Mouse (Mus musculus) limb, embryonic 14.5 days (tissue): ENCODE data around the gene Ttc32. TPM values are rescaled to one million over a fixed set of nuclear protein-coding genes. Genes with fewer than 3 reads are reported as not detected.
A peak's percentile ranks its signal among the peaks of the same experiment; 100 is the strongest.

Experiments
- ATAC-seq: fragments of 200-750 bp; cut with Nextera tagmentation; 2 replicates; pipeline ENCODE4 v1.8.0; 2017; ENCODE audit warnings: low read depth, moderate number of reproducible peaks, moderate TSS enrichment; ENCODE audit not compliant: low FRiP score
- DNase-seq: peaks from one replicate; pipeline ENCODE4 v3.0.0-alpha.2; 2015; ENCODE audit warnings: low spot score
- H3K27ac ChIP-seq: fragments of 300-500 bp; sonication (generic); replicated peaks from 2 replicates; pipeline ENCODE4 v1.5.1; 2014; ENCODE audit warnings: low read depth, mild to moderate bottlenecking, low read length, moderate library complexity, mixed read lengths
- H3K27me3 ChIP-seq: fragments of 300-500 bp; sonication (generic); 2 replicates; pipeline ENCODE4 v1.6.1; 2014; ENCODE audit warnings: low read length, mixed read lengths; ENCODE audit not compliant: control insufficient read depth, insufficient read depth
- H3K36me3 ChIP-seq: fragments of 300-500 bp; sonication (generic); 2 replicates; pipeline ENCODE4 v1.6.1; 2014; ENCODE audit warnings: mild to moderate bottlenecking, low read length, moderate library complexity, mixed read lengths; ENCODE audit not compliant: control insufficient read depth, insufficient read depth
- H3K4me1 ChIP-seq: fragments of 300-500 bp; sonication (generic); 2 replicates; pipeline ENCODE4 v1.6.1; 2014; ENCODE audit warnings: antibody characterized with exemption, low read length, mixed read lengths; ENCODE audit not compliant: control insufficient read depth, insufficient read depth
- H3K4me2 ChIP-seq: fragments of 300-500 bp; sonication (generic); replicated peaks from 2 replicates; pipeline ENCODE4 v1.6.1; 2014; ENCODE audit warnings: low read depth, mild to moderate bottlenecking, low read length, moderate library complexity; ENCODE audit not compliant: severe bottlenecking
- H3K4me3 ChIP-seq: fragments of 300-500 bp; sonication (generic); replicated peaks from 2 replicates; pipeline ENCODE4 v1.5.1; 2014; ENCODE audit warnings: low read length
- H3K9ac ChIP-seq: fragments of 300-500 bp; sonication (generic); 2 replicates; pipeline ENCODE4 v1.6.1; 2014; ENCODE audit warnings: mild to moderate bottlenecking, low read depth, low read length, moderate library complexity; ENCODE audit not compliant: severe bottlenecking
- H3K9me3 ChIP-seq: fragments of 300-500 bp; sonication (generic); 2 replicates; pipeline ENCODE4 v1.6.1; 2016; ENCODE audit warnings: low read length; ENCODE audit not compliant: control insufficient read depth
- POLR2A ChIP-seq: fragments of 200-500 bp; IDR thresholded peaks from 2 replicates; pipeline ENCODE4 v1.8.0; 2012; ENCODE audit warnings: inconsistent platforms, mild to moderate bottlenecking, moderate library complexity, borderline replicate concordance; ENCODE audit not compliant: insufficient read depth, insufficient read length; ENCODE audit errors: extremely low read depth
- WGBS: fragments of 180-500 bp; shearing (Covaris S2); extraction: QIAGEN DNeasy Blood & Tissue Kit; methylation state at CpG from one replicate; pipeline ENCODE4 v1.1.7; 2014; 5-methylcytosine and 5-hydroxymethylcytosine counted together
- polyA plus RNA-seq, 2 experiments: library from polyadenylated mRNA; depleted of rRNA in 1 of 2; stranded (reverse) in 1 of 2; unstranded in 1 of 2; fragments of >200 nt; fragmentation: Nextera tagmentation in 1 of 2; extraction: Ambion mirVana in 1 of 2; gene quantifications; 2 replicates each; pipeline versions ENCODE4 v1.2.1 to v1.2.3; 2012 to 2014

Ttc32 gene
- polyA plus RNA-seq, 2 experiments: 8.4 to 13.4 TPM

- H3K4me2 ChIP-seq: no peak overlapping the region
- ATAC-seq (no peak), DNase-seq (no peak)
- TF ChIP-seq POLR2A: no peak
- 93% methylated on average over 7 of the region's 7 CpGs for WGBS
- no peaks in the 10 kb centered on the region for H3K9me3 ChIP-seq
- no peak overlapping the region for H3K4me3 ChIP-seq
- H3K9ac ChIP-seq: no peak overlapping the region
- no peaks in the 10 kb centered on the region for H3K36me3 ChIP-seq
- H3K27ac ChIP-seq: no peak overlapping the region
- H3K4me1 ChIP-seq: peaks cover 16% of the 10 kb centered on the region
- H3K27me3 ChIP-seq: no peaks in the 10 kb centered on the region
Observed at GRCm38 (mm10) chr12:9044666-9045065, 14.9 kb downstream of the Ttc32 start.

GRCm38 (mm10) chr12:9046674-9047073 lies 16.9 kb downstream of the Ttc32 start:
- ATAC-seq: peak; percentile 60; the same call in 1 of the 2 replicates
- peak; percentile 33 for DNase-seq
- WGBS: 66% methylated on average over 4 of the region's 4 CpGs
- no peaks in the 10 kb centered on the region for H3K27me3 ChIP-seq
- H3K4me1 ChIP-seq: peaks cover 7% of the 10 kb centered on the region
- H3K4me3 ChIP-seq: no peak overlapping the region
- no peak overlapping the region for H3K4me2 ChIP-seq
- no peaks in the 10 kb centered on the region for H3K9me3 ChIP-seq
- H3K27ac ChIP-seq: 0 out of 2 replicates have a peak overlapping the region, but pooled peaks have one; percentile 26
- H3K36me3 ChIP-seq: no peaks in the 10 kb centered on the region
- TF ChIP-seq POLR2A: no peak
- H3K9ac ChIP-seq: no peak overlapping the region

DNA sequence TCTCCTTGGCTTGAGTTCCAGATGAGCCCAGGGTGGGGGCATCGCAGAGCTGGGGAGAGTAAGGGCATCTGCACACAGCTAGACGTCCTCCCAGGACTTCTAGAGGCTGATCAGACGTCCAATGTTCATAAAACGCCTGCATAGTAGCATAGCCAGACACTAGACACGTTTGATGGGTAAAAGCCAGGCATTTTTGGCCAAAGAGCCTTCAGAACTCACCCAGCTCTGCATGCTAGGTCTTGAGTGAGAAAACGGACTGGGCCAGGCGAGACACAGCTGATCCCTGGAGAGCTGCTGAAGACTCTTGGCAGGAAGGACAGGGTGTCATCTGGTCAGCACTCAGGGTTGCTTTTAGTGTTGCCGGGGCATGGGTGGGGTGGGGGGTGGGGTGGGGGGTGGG lies 18.3 kb downstream of the Ttc32 start:
- no peak overlapping the region for H3K27ac ChIP-seq
- no peak for ATAC-seq
- WGBS: 69% methylated on average over 8 of the region's 8 CpGs

GRCm38 (mm10) chr12:9050824-9051223 lies 21.0 kb downstream of the Ttc32 start:
- Histone ChIP-seq H3K4me3 (no peak overlapping the region), H3K36me3 (no peaks in the 10 kb centered on the region), H3K27ac (no peak overlapping the region), H3K9ac (no peak overlapping the region), H3K4me2 (no peak overlapping the region), H3K9me3 (no peaks in the 10 kb centered on the region), H3K4me1 (peaks cover 14% of the 10 kb centered on the region), H3K27me3 (no peaks in the 10 kb centered on the region)
- whole genome bisulfite sequencing: 16% methylated on average over 6 of the region's 6 CpGs
- ATAC-seq (no peak), DNase-seq (no peak)
- no peak for TF ChIP-seq POLR2A

More for the DNA sequence above, 18.3 kb downstream of the Ttc32 start:
- H3K4me3 ChIP-seq: no peak overlapping the region
- H3K4me2 ChIP-seq: no peak overlapping the region
- no peaks in the 10 kb centered on the region for H3K36me3 ChIP-seq
- no peak for TF ChIP-seq POLR2A
- H3K4me1 ChIP-seq: peaks cover 7% of the 10 kb centered on the region
- DNase-seq: no peak
- no peaks in the 10 kb centered on the region for H3K9me3 ChIP-seq
- H3K27me3 ChIP-seq: no peaks in the 10 kb centered on the region
- no peak overlapping the region for H3K9ac ChIP-seq

DNA sequence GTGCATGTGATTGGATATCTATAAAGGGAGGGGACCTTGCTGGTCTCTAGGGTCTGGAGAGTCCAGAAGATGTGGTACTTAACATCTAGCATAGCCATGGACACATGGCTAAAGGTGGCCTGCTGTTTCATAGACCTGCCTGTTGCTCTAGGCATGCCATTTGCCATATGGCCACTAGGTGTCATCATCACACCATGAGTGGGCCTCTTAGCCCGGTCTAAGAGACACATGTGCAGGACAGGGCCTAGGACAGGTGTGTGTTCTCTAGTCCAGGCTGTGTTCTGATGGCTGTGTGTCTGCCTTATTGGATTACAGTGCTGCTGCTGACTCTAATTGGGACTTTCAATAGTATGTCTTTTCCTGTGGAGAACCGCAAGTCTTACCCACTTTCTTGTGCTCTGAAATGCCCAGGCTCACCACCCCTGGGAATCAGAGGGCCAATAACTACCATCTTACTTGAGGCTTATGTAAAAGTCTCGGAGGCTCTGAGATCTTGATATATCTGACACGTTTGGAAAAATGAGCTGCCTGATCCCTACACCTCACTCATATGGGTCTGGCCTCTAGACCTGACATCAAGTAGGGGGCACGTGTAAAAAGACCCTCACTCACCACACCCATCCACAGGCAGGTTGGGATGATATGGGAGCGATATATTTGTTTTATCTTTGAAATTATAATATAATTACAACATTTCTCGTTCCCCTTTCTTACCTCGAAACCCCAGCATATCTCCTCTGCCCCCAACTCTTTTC lies 22.5 kb downstream of the Ttc32 start:
- DNase-seq: peak; percentile 80
- H3K9me3 ChIP-seq: no peaks in the 10 kb centered on the region
- no peak overlapping the region for H3K4me3 ChIP-seq
- TF ChIP-seq POLR2A: no peak
- H3K27ac ChIP-seq: no peak overlapping the region
- ATAC-seq: peak; percentile 80
- H3K36me3 ChIP-seq: no peaks in the 10 kb centered on the region
- H3K4me1 ChIP-seq: peaks cover 6% of the 10 kb centered on the region
- no peaks in the 10 kb centered on the region for H3K27me3 ChIP-seq
- no peak overlapping the region for H3K9ac ChIP-seq
- H3K4me2 ChIP-seq: no peak overlapping the region
- 61% methylated on average over 8 of the region's 8 CpGs for WGBS
